Mouse (Mus musculus) CD8-positive naive resting alpha-beta T cell, adult 2 months (primary cell): ENCODE data around the gene Cyth1.

ENCODE experiments used
- DNase-seq, 2 experiments: peaks; one replicate each; pipeline ENCODE4 v3.0.0; 2022; ENCODE audit warnings: low read depth in 2 of 2, low spot score in 2 of 2

Cyth1 gene

GRCm38 (mm10) chr11:118158753-118159152 lies 89.6 kb downstream of the Cyth1 start:
- DNase-seq: no peak

- no peak for DNase-seq
Measured at GRCm38 (mm10) chr11:118156480-118157060, 91.8 kb downstream of the Cyth1 start.

GRCm38 (mm10) chr11:118152964-118153363 lies 95.4 kb downstream of the Cyth1 start:
- no peak for DNase-seq

GRCm38 (mm10) chr11:118151423-118152180 lies 96.8 kb downstream of the Cyth1 start:
- DNase-seq: peak in 1 of 2 experiments; percentile 48

GRCm38 (mm10) chr11:118150115-118150701 lies 98.2 kb downstream of the Cyth1 start:
- no peak for DNase-seq

- peak in 1 of 2 experiments; percentile 39 for DNase-seq
Measured at GRCm38 (mm10) chr11:118147877-118148637, 100.3 kb downstream of the Cyth1 start.

GRCm38 (mm10) chr11:118146446-118146845 lies 101.9 kb downstream of the Cyth1 start:
- no peak for DNase-seq

- peak; percentile 87 for DNase-seq
Measured at GRCm38 (mm10) chr11:118145771-118146351, 102.5 kb downstream of the Cyth1 start.

GRCm38 (mm10) chr11:118145092-118145491 lies 103.3 kb downstream of the Cyth1 start:
- no peak for DNase-seq

GRCm38 (mm10) chr11:118143731-118144130 lies 104.7 kb downstream of the Cyth1 start:
- peak; percentile 29 to 53 for DNase-seq

GRCm38 (mm10) chr11:118142547-118143165 lies 105.7 kb downstream of the Cyth1 start:
- no peak for DNase-seq

- DNase-seq: no peak
Measured at GRCm38 (mm10) chr11:118140771-118141565, 107.4 kb downstream of the Cyth1 start.

GRCm38 (mm10) chr11:118138347-118138746 lies 110.0 kb downstream of the Cyth1 start:
- no peak for DNase-seq

- DNase-seq: no peak
Measured at GRCm38 (mm10) chr11:118136172-118136632, 112.2 kb downstream of the Cyth1 start.

- no peak for DNase-seq
Measured at GRCm38 (mm10) chr11:118135271-118135670, 113.1 kb downstream of the Cyth1 start.

- no peak for DNase-seq
Measured at GRCm38 (mm10) chr11:118133752-118134169, 114.6 kb downstream of the Cyth1 start.

- no peak for DNase-seq
Measured at GRCm38 (mm10) chr11:118133133-118133751, 115.2 kb downstream of the Cyth1 start.

GRCm38 (mm10) chr11:118132136-118132535 lies 116.3 kb downstream of the Cyth1 start:
- DNase-seq: no peak

- DNase-seq: no peak
Measured at GRCm38 (mm10) chr11:118130534-118130933, 117.9 kb downstream of the Cyth1 start, which contains the start of gene Dnah17. TSS of gene Dnah17 (minus strand) at chr11:118130634.
